Mouse (Mus musculus): ENCODE results near the gene Ehd4. TPM values are rescaled to one million over a fixed set of nuclear protein-coding genes. Genes with fewer than 3 reads are reported as not detected.

The Ehd4 gene
- total RNA-seq, 2 experiments from 2014 or later: 6.9 to 9.6 TPM

- intact Hi-C loops (cut with DNase I): no loop called here
- DNase-seq: no peak
Observed at GRCm38 (mm10) chr2:120113963-120114362, 40.4 kb downstream of the Ehd4 start.

- intact Hi-C loops (cut with DNase I): no loop called here
- DNase-seq: no peak
Observed at GRCm38 (mm10) chr2:120113476-120113875, 40.9 kb downstream of the Ehd4 start.

- DNase-seq: no peak
- intact Hi-C loops (cut with DNase I): no loop called here
Observed at GRCm38 (mm10) chr2:120111596-120111995, 42.8 kb downstream of the Ehd4 start.

- intact Hi-C loops (cut with DNase I): no loop called here
- no peak for DNase-seq
Observed at GRCm38 (mm10) chr2:120111172-120111571, 43.2 kb downstream of the Ehd4 start.

- intact Hi-C loops (cut with DNase I): no loop called here
- DNase-seq: no peak
Observed at GRCm38 (mm10) chr2:120108077-120108476, 46.3 kb downstream of the Ehd4 start.

- no peak for DNase-seq
- intact Hi-C loops (cut with DNase I): no loop called here
Observed at GRCm38 (mm10) chr2:120107446-120107845, 47.0 kb downstream of the Ehd4 start.

- DNase-seq: no peak
- intact Hi-C loops (cut with DNase I): no loop called here
Observed at GRCm38 (mm10) chr2:120106397-120106973, 47.9 kb downstream of the Ehd4 start.

GRCm38 (mm10) chr2:120105861-120106260, 48.5 kb downstream of the Ehd4 start:
- intact Hi-C loops (cut with DNase I): no loop called here
- DNase-seq: no peak

- intact Hi-C loops (cut with DNase I): no loop called here
- no peak for DNase-seq
Observed at GRCm38 (mm10) chr2:120102881-120103280, 51.5 kb downstream of the Ehd4 start.

- no peak for DNase-seq
- intact Hi-C loops (cut with DNase I): no loop called here
Observed at GRCm38 (mm10) chr2:120102450-120102849, 52.0 kb downstream of the Ehd4 start.

- intact Hi-C loops (cut with DNase I): no loop called here
- no peak for DNase-seq
Observed at GRCm38 (mm10) chr2:120101961-120102360, 52.4 kb downstream of the Ehd4 start.

GRCm38 (mm10) chr2:120099886-120100285, 54.5 kb downstream of the Ehd4 start:
- no peak for DNase-seq
- intact Hi-C loops (cut with DNase I): no loop called here

GRCm38 (mm10) chr2:120099263-120099662, 55.1 kb downstream of the Ehd4 start:
- no peak for DNase-seq
- intact Hi-C loops (cut with DNase I): no loop called here

GRCm38 (mm10) chr2:120098781-120099202, 55.6 kb downstream of the Ehd4 start:
- intact Hi-C loops (cut with DNase I): no loop called here
- no peak for DNase-seq

GRCm38 (mm10) chr2:120097868-120098267, 56.5 kb downstream of the Ehd4 start:
- no peak for DNase-seq
- intact Hi-C loops (cut with DNase I): no loop called here

GRCm38 (mm10) chr2:120096711-120097110, 57.7 kb downstream of the Ehd4 start:
- intact Hi-C loops (cut with DNase I): no loop called here

GRCm38 (mm10) chr2:120096191-120096590, 58.2 kb downstream of the Ehd4 start:
- intact Hi-C loops (cut with DNase I): no loop called here

More at GRCm38 (mm10) chr2:120096711-120097110, 57.7 kb downstream of the Ehd4 start:
- no peak for DNase-seq

GRCm38 (mm10) chr2:120095171-120095570, 59.2 kb downstream of the Ehd4 start:
- intact Hi-C loops (cut with DNase I): no loop called here

More at GRCm38 (mm10) chr2:120096191-120096590, 58.2 kb downstream of the Ehd4 start:
- DNase-seq: no peak

GRCm38 (mm10) chr2:120093671-120094430, 60.6 kb downstream of the Ehd4 start:
- DNase-seq: peak; percentile 62
- intact Hi-C loops (cut with DNase I): no loop called here

More at GRCm38 (mm10) chr2:120095171-120095570, 59.2 kb downstream of the Ehd4 start:
- DNase-seq: no peak

- intact Hi-C loops (cut with DNase I): no loop called here
Observed at GRCm38 (mm10) chr2:120090979-120091378, 63.4 kb downstream of the Ehd4 start.

GRCm38 (mm10) chr2:120087897-120088296, 66.5 kb downstream of the Ehd4 start:
- intact Hi-C loops (cut with DNase I): loop anchor here (5.0 kb wide), 1 partner anchor 79 kb away; no protein-coding TSS in a partner anchor
- DNase-seq: no peak

More at GRCm38 (mm10) chr2:120090979-120091378, 63.4 kb downstream of the Ehd4 start:
- DNase-seq: no peak

GRCm38 (mm10) chr2:120087391-120087790, 67.0 kb downstream of the Ehd4 start:
- intact Hi-C loops (cut with DNase I): loop anchor here (5.0 kb wide), 1 partner anchor 80 kb away; no protein-coding TSS in a partner anchor
- DNase-seq: no peak

Data from left cerebral cortex, postnatal 4 days (tissue).